Mouse (Mus musculus) heart, postnatal 0 days (tissue): ENCODE results near the gene St6galnac4. TPM values are rescaled to one million over a fixed set of nuclear protein-coding genes. Genes with fewer than 3 reads are reported as not detected.
A peak's percentile ranks its signal among the peaks of the same experiment; 100 is the strongest.

ENCODE experiments used
- ATAC-seq: fragments of 200-750 bp; cut with Nextera tagmentation; 2 replicates; pipeline ENCODE4 v1.8.0; 2017; ENCODE audit warnings: low read depth, moderate number of reproducible peaks, moderate library complexity; ENCODE audit not compliant: insufficient read depth
- DNase-seq: peaks from one replicate; pipeline ENCODE4 v3.0.0-alpha.2; 2016; ENCODE audit warnings: low spot score
- H3K27ac ChIP-seq: fragments of 300-500 bp; sonication (generic); 2 replicates; pipeline ENCODE4 v1.5.1; 2014; ENCODE audit warnings: low read depth, mild to moderate bottlenecking
- H3K27me3 ChIP-seq: fragments of 300-500 bp; sonication (generic); 2 replicates; pipeline ENCODE4 v1.6.1; 2014; ENCODE audit warnings: low read length, mixed read lengths; ENCODE audit not compliant: control insufficient read depth, insufficient read depth
- H3K36me3 ChIP-seq: fragments of 300-500 bp; sonication (generic); replicated peaks from 2 replicates; pipeline ENCODE4 v1.6.1; 2014; ENCODE audit warnings: low read length, mixed read lengths; ENCODE audit not compliant: control insufficient read depth, insufficient read depth
- H3K4me1 ChIP-seq: fragments of 300-500 bp; sonication (generic); 2 replicates; pipeline ENCODE4 v1.6.1; 2014; ENCODE audit warnings: antibody characterized with exemption; ENCODE audit not compliant: control insufficient read depth, insufficient read depth
- H3K4me2 ChIP-seq: fragments of 300-500 bp; sonication (generic); 2 replicates; pipeline ENCODE4 v1.6.1; 2014; ENCODE audit warnings: low read depth, mild to moderate bottlenecking, low read length, moderate library complexity
- H3K4me3 ChIP-seq: fragments of 300-500 bp; sonication (generic); 2 replicates; pipeline ENCODE4 v1.5.1; 2014; ENCODE audit warnings: low read depth, low read length
- H3K9ac ChIP-seq: fragments of 300-500 bp; sonication (generic); replicated peaks from 2 replicates; pipeline ENCODE4 v1.6.1; 2014; ENCODE audit warnings: low read depth, low read length, mixed read lengths
- H3K9me3 ChIP-seq: fragments of 300-500 bp; sonication (generic); replicated peaks from 2 replicates; pipeline ENCODE4 v1.6.1; 2016; ENCODE audit warnings: low read length; ENCODE audit not compliant: control insufficient read depth
- CTCF ChIP-seq: IDR thresholded peaks from 2 replicates; pipeline ENCODE4 v1.5.1; 2016; ENCODE audit warnings: antibody characterized with exemption, control low read depth, low read depth
- EP300 ChIP-seq: IDR thresholded peaks from 2 replicates; pipeline ENCODE4 v1.6.1; 2016; ENCODE audit warnings: antibody characterized with exemption, low read depth
- WGBS: fragments of 180-500 bp; shearing (Covaris S2); extraction: QIAGEN DNeasy Blood & Tissue Kit; methylation state at CpG from one replicate; pipeline ENCODE4 v1.1.7; 2014; 5-methylcytosine and 5-hydroxymethylcytosine counted together
- polyA plus RNA-seq: library from polyadenylated mRNA; unstranded; fragments of >200 nt; fragmentation: Nextera tagmentation; extraction: Ambion mirVana; gene quantifications from 2 replicates; pipeline ENCODE4 v1.2.1, GENCODE M21; 2015
- total RNA-seq: library from RNA; depleted of rRNA; stranded (reverse); fragments of >200 nt; gene quantifications from 2 replicates; pipeline ENCODE4 v1.2.3, GENCODE M21; 2014; ENCODE audit warnings: low replicate concordance

Gene St6galnac4
- total and polyA plus RNA-seq, 2 experiments from 2014 or later, result 25.5 to 25.7 TPM

- H3K4me2 ChIP-seq, result no peak overlapping the region
- H3K4me3 ChIP-seq, result no peak overlapping the region
- ATAC-seq, result no peak
- no peaks in the 10 kb centered on the region for H3K9me3 ChIP-seq
- no peaks in the 10 kb centered on the region for H3K36me3 ChIP-seq
- H3K9ac ChIP-seq, result no peak overlapping the region
- peaks cover 40% of the 10 kb centered on the region for H3K4me1 ChIP-seq
- no peak overlapping the region for H3K27ac ChIP-seq
- no peak for DNase-seq
- no peaks in the 10 kb centered on the region for H3K27me3 ChIP-seq
- WGBS, result 92% methylated on average over 2 of the region's 2 CpGs
- TF ChIP-seq EP300 (no peak), CTCF (no peak)
Observed at GRCm38 (mm10) chr2:32541333-32541908, 45.5 kb upstream of the St6galnac4 start.

- ATAC-seq, result no peak
- H3K9ac ChIP-seq, result no peak overlapping the region
- H3K4me2 ChIP-seq, result no peak overlapping the region
- WGBS, result 82% methylated on average over 4 of the region's 4 CpGs
- DNase-seq, result no peak
- no peak overlapping the region for H3K4me3 ChIP-seq
- H3K27me3 ChIP-seq, result no peaks in the 10 kb centered on the region
- no peaks in the 10 kb centered on the region for H3K9me3 ChIP-seq
- H3K36me3 ChIP-seq, result no peaks in the 10 kb centered on the region
- peaks cover 42% of the 10 kb centered on the region for H3K4me1 ChIP-seq
- no peak overlapping the region for H3K27ac ChIP-seq
- TF ChIP-seq EP300 (no peak), CTCF (no peak)
Observed at GRCm38 (mm10) chr2:32541986-32542573, 44.8 kb upstream of the St6galnac4 start.

- H3K4me1 ChIP-seq, result peaks cover 42% of the 10 kb centered on the region
- 12% methylated on average over 3 of the region's 3 CpGs for WGBS
- H3K27me3 ChIP-seq, result no peaks in the 10 kb centered on the region
- no peak for TF ChIP-seq CTCF
- no peak for TF ChIP-seq EP300
- H3K27ac ChIP-seq, result no peak overlapping the region
- no peaks in the 10 kb centered on the region for H3K9me3 ChIP-seq
- DNase-seq, result no peak
- no peak for ATAC-seq
- no peak overlapping the region for H3K9ac ChIP-seq
- no peaks in the 10 kb centered on the region for H3K36me3 ChIP-seq
- no peak overlapping the region for H3K4me2 ChIP-seq
- H3K4me3 ChIP-seq, result no peak overlapping the region
Observed at GRCm38 (mm10) chr2:32543031-32543449, 43.9 kb upstream of the St6galnac4 start.

- Histone ChIP-seq H3K9ac (no peak overlapping the region), H3K4me1 (peaks cover 45% of the 10 kb centered on the region), H3K27me3 (no peaks in the 10 kb centered on the region), H3K4me3 (no peak overlapping the region), H3K36me3 (no peaks in the 10 kb centered on the region), H3K9me3 (no peaks in the 10 kb centered on the region), H3K27ac (no peak overlapping the region), H3K4me2 (no peak overlapping the region)
- no peak for TF ChIP-seq CTCF
- no peak for TF ChIP-seq EP300
- ATAC-seq (no peak), DNase-seq (no peak)
- WGBS, result 96% methylated on average over 1 of the region's 1 CpGs
Observed at GRCm38 (mm10) chr2:32546951-32547350, 39.9 kb upstream of the St6galnac4 start.

GRCm38 (mm10) chr2:32547380-32547779, 39.5 kb upstream of the St6galnac4 start:
- H3K36me3 ChIP-seq, result no peaks in the 10 kb centered on the region
- TF ChIP-seq EP300 (no peak), CTCF (no peak)
- DNase-seq, result no peak
- no peak overlapping the region for H3K4me3 ChIP-seq
- peaks cover 42% of the 10 kb centered on the region for H3K4me1 ChIP-seq
- H3K9ac ChIP-seq, result no peak overlapping the region
- H3K4me2 ChIP-seq, result no peak overlapping the region
- ATAC-seq, result no peak
- peak overlapping the region; percentile 24; the same call in 1 of the 2 replicates for H3K27ac ChIP-seq
- WGBS, result 80% methylated on average over 5 of the region's 5 CpGs
- H3K27me3 ChIP-seq, result no peaks in the 10 kb centered on the region
- H3K9me3 ChIP-seq, result no peaks in the 10 kb centered on the region
